Mouse (Mus musculus): ENCODE measurements around the gene Cspg5. TPM values are rescaled to one million over a fixed set of nuclear protein-coding genes. Genes with fewer than 3 reads are reported as not detected.

Cspg5 gene
- 0.05 TPM for polyA plus RNA-seq (2017; shearing (Covaris generic))

GRCm38 (mm10) chr9:110243221-110243833, at the start of gene Cspg5:
TSS of gene Cspg5 (plus strand) at chr9:110243783.

GRCm38 (mm10) chr9:110304969-110305651, 61.5 kb downstream of the Cspg5 start, which contains the start of gene Elp6:
TSS of gene Elp6 (plus strand) at chr9:110305173.

Other genes starting within 250 kb of the Cspg5 start
- 21.8 TPM for gene Smarcc1, start 126.1 kb upstream of the Cspg5 start, polyA plus RNA-seq (2017; shearing (Covaris generic))
- gene Dhx30, start 126.0 kb upstream of the Cspg5 start, polyA plus RNA-seq (2017; shearing (Covaris generic)): 135 TPM
- 19.2 TPM for gene Elp6, start 61.4 kb downstream of the Cspg5 start, polyA plus RNA-seq (2017; shearing (Covaris generic))
- 29.5 TPM for gene Scap, start 89.5 kb downstream of the Cspg5 start, polyA plus RNA-seq (2017; shearing (Covaris generic))
- gene Ptpn23, start 164.4 kb downstream of the Cspg5 start, polyA plus RNA-seq (2017; shearing (Covaris generic)): 3.3 TPM
- not detected for gene Ngp, start 176.0 kb downstream of the Cspg5 start, polyA plus RNA-seq (2017; shearing (Covaris generic))
- 12.2 TPM for gene Klhl18, start 232.9 kb downstream of the Cspg5 start, polyA plus RNA-seq (2017; shearing (Covaris generic))
- gene Kif9, start 233.2 kb downstream of the Cspg5 start, polyA plus RNA-seq (2017; shearing (Covaris generic)): 0.57 TPM